9 mouse cellular contexts compared by ENCODE assay signal in genomic region chr11:100822365-100822764, GRCm38 (mm10). TPM values are rescaled to one million over a fixed set of nuclear protein-coding genes. Genes with fewer than 3 reads are reported as not detected.
A peak's percentile ranks its signal among the peaks of the same experiment; 100 is the strongest.
DNase-seq lines count a peak whose midpoint lies in the region; ATAC-seq and TF ChIP-seq lines count a peak whose summit lies in the region.
"Had no signal": no experiment of that assay in that cellular context is flagged by ENCODE, and none has a peak within 500 bp of the region (broad histone marks: within the 10 kb centered on the region; RNA-seq: fewer than 3 reads in every experiment).

No protein-coding gene starts in this region.

- H3K4me2 ChIP-seq in intestine, embryonic 15.5 days (replicated peaks) = no peak overlapping the region; the same call in 1 of the 2 replicates
- H3K4me2 ChIP-seq: midbrain, embryonic 12.5 days had no signal

- H3K9me3 ChIP-seq in intestine, embryonic 15.5 days = no peaks in the 10 kb centered on the region
- H3K9me3 ChIP-seq: midbrain, embryonic 12.5 days had no signal

- WGBS in intestine, embryonic 15.5 days = 45% methylated on average over 12 of the region's 12 CpGs

- ATAC-seq in intestine, embryonic 15.5 days = no peak

- 0 out of 2 replicates have a peak, but pooled peaks cover 2% of the 10 kb centered on the region for H3K4me1 ChIP-seq in intestine, embryonic 15.5 days (replicated peaks)

- H3K27me3 ChIP-seq in intestine, embryonic 15.5 days (replicated peaks) = no peaks in the 10 kb centered on the region
- H3K27me3 ChIP-seq: midbrain, embryonic 12.5 days had no signal

- peak overlapping the region; percentile 95 for H3K27ac ChIP-seq in gastrocnemius, adult 2 months
- H3K27ac ChIP-seq in intestine, embryonic 15.5 days = 0 out of 2 replicates have a peak overlapping the region, but pooled peaks have one; percentile 13
- H3K27ac ChIP-seq: midbrain, embryonic 12.5 days had no signal

- no peak for TF ChIP-seq CTCF in gastrocnemius, adult 2 months (IDR thresholded peaks at IDR 0.05)

- intact Hi-C loops in gastrocnemius, adult 2 months (cut with DNase I) = no loop called here

- peak overlapping the region; percentile 70 for H3K4me3 ChIP-seq in gastrocnemius, adult 2 months
- H3K4me3 ChIP-seq in intestine, embryonic 15.5 days (replicated peaks) = no peak overlapping the region
- H3K4me3 ChIP-seq: midbrain, embryonic 12.5 days had no signal

- H3K36me3 ChIP-seq in intestine, embryonic 15.5 days = no peaks in the 10 kb centered on the region
- H3K36me3 ChIP-seq: midbrain, embryonic 12.5 days had no signal

- DNase-seq in adrenal gland, postnatal 10 days = peak; percentile 62
- DNase-seq in gastrocnemius, adult 2 months = peak; percentile 82
- DNase-seq in lung, adult 18-20 months = peak; percentile 67 to 70
- DNase-seq in spleen, postnatal 14 days (ENCODE audit: low spot score in 2 of 2) = peak; percentile 31 to 39
- DNase-seq in ovary, adult 18-20 months (ENCODE audit: low spot score) = no peak
- DNase-seq in right cerebral cortex, postnatal 10 days (ENCODE audit: low spot score in 2 of 2) = no peak
- no peak for DNase-seq in embryo, embryonic 9.5 days (ENCODE audit: extremely low spot score)

- H3K9ac ChIP-seq in intestine, embryonic 15.5 days = 0 out of 2 replicates have a peak overlapping the region, but pooled peaks have one; percentile 5
- H3K9ac ChIP-seq: midbrain, embryonic 12.5 days had no signal

RNA-seq across cellular contexts. Expression of gene Stat5b, which starts 28.2 kb away (rescaled TPM):
- total RNA-seq in adrenal gland, postnatal 10 days (2021) = 10 to 100 TPM; 60.7 to 72.7 TPM
- 100 to 1,000 TPM; 139 to 145 TPM for total RNA-seq in gastrocnemius, adult 2 months (2021)
- 24.2 and 26.8 TPM in 2 replicates for polyA plus RNA-seq in intestine, embryonic 15.5 days (2015; fragmentation: Nextera tagmentation; extraction: Ambion mirVana)

RNA-seq across cellular contexts. Expression of gene Stat5a, which starts 36.8 kb away (rescaled TPM):
- total RNA-seq in adrenal gland, postnatal 10 days (2021) = 10 to 100 TPM; 37.1 to 52.7 TPM
- total RNA-seq in gastrocnemius, adult 2 months (2021) = 10 to 100 TPM; 11.7 to 15.8 TPM
- 5.5 and 6.0 TPM in 2 replicates for polyA plus RNA-seq in intestine, embryonic 15.5 days (2015; fragmentation: Nextera tagmentation; extraction: Ambion mirVana)

RNA-seq across cellular contexts. Expression of gene Ghdc, which starts 51.6 kb away (rescaled TPM):
- 10 to 100 TPM; 14.1 to 15.7 TPM for total RNA-seq in adrenal gland, postnatal 10 days (2021)
- total RNA-seq in gastrocnemius, adult 2 months (2021) = 1 to 10 TPM; 4.3 to 6.9 TPM
- 4.7 and 6.7 TPM in 2 replicates for polyA plus RNA-seq in intestine, embryonic 15.5 days (2015; fragmentation: Nextera tagmentation; extraction: Ambion mirVana)

RNA-seq across cellular contexts. Expression of gene Hcrt, which starts 59.6 kb away (rescaled TPM):
- total RNA-seq in adrenal gland, postnatal 10 days (2021) = not detected
- total RNA-seq in gastrocnemius, adult 2 months (2021) = not detected
- not detected in 2 replicates for polyA plus RNA-seq in intestine, embryonic 15.5 days (2015; fragmentation: Nextera tagmentation; extraction: Ambion mirVana)
- polyA plus RNA-seq: midbrain, embryonic 12.5 days had no signal

Comparison
In these comparisons a context has a peak if more than half of its experiments do, and no peak if none do; other contexts are left out.
1. DNase-seq: peak in adrenal gland, postnatal 10 days (single experiment), gastrocnemius, adult 2 months (single experiment), lung, adult 18-20 months (2 of 2) and spleen, postnatal 14 days (2 of 2); none in ovary, adult 18-20 months (single experiment), right cerebral cortex, postnatal 10 days (0 of 2) and embryo, embryonic 9.5 days (single experiment).